Mouse (Mus musculus): Measurements from ENCODE around the gene Fv1. TPM values are rescaled to one million over a fixed set of nuclear protein-coding genes. Genes with fewer than 3 reads are reported as not detected.

Gene Fv1
- total RNA-seq, 2 experiments from 2014 or later, result 9.9 to 11.8 TPM

GRCm38 (mm10) chr4:147918459-147919121, 49.8 kb downstream of the Fv1 start:
- peak; percentile 29 to 46 for DNase-seq (ENCODE audit: extremely low spot score in 1 of 2, low spot score in 2 of 2)
- Histone ChIP-seq H3K27ac (no peak overlapping the region), H3K4me3 (no peak overlapping the region)
- TF ChIP-seq CTCF (IDR thresholded peaks at IDR 0.05), result peak; percentile 68
- intact Hi-C loops (cut with DNase I), result no loop called here

Other genes with a start within 250 kb of the Fv1 start
- gene Zfp979, start 226.5 kb upstream of the Fv1 start, total RNA-seq (2021), result under 1 TPM; 0.27 to 0.30 TPM
- not detected for gene Zfp534, start 166.4 kb upstream of the Fv1 start, total RNA-seq (2021)
- 1 to 10 TPM; 1.6 to 2.1 TPM for gene Zfp984, start 59.2 kb upstream of the Fv1 start, total RNA-seq (2021)
- 10 to 100 TPM; 18.2 to 21.5 TPM for gene Zfp933, start 20.6 kb upstream of the Fv1 start, total RNA-seq (2021)
- 10 to 100 TPM; 18.6 to 20.3 TPM for gene Miip, start 163 bp upstream of the Fv1 start, total RNA-seq (2021)
- 100 to 1,000 TPM; 181 to 199 TPM for gene Mfn2, start 35.7 kb downstream of the Fv1 start, total RNA-seq (2021)
- 10 to 100 TPM; 14.2 to 14.4 TPM for gene Plod1, start 67.8 kb downstream of the Fv1 start, total RNA-seq (2021)
- 10 to 100 TPM; 28.9 to 31.2 TPM for gene 2510039O18Rik, start 71.9 kb downstream of the Fv1 start, total RNA-seq (2021)
- not detected for gene Nppb, start 116.8 kb downstream of the Fv1 start, total RNA-seq (2021)
- not detected for gene Nppa, start 131.7 kb downstream of the Fv1 start, total RNA-seq (2021)
- 10 to 100 TPM; 81.4 to 84.4 TPM for gene Clcn6, start 169.8 kb downstream of the Fv1 start, total RNA-seq (2021)
- gene Mthfr, start 170.1 kb downstream of the Fv1 start, total RNA-seq (2021), result 10 to 100 TPM; 30.7 to 32.0 TPM
- 10 to 100 TPM in 1 of 2 experiments, 1 to 10 TPM in 1; 6.6 to 10.2 TPM for gene Agtrap, start 219.1 kb downstream of the Fv1 start, total RNA-seq (2021)

All from left cerebral cortex, adult 2 months (tissue).